Mouse (Mus musculus): Measurements from ENCODE around the gene Fam219a. TPM values are rescaled to one million over a fixed set of nuclear protein-coding genes. Genes with fewer than 3 reads are reported as not detected.
A peak's percentile ranks its signal among the peaks of the same experiment; 100 is the strongest.

Gene Fam219a
- total RNA-seq, 2 experiments from 2014 or later, result 0.45 TPM; not detected in 1

DNA sequence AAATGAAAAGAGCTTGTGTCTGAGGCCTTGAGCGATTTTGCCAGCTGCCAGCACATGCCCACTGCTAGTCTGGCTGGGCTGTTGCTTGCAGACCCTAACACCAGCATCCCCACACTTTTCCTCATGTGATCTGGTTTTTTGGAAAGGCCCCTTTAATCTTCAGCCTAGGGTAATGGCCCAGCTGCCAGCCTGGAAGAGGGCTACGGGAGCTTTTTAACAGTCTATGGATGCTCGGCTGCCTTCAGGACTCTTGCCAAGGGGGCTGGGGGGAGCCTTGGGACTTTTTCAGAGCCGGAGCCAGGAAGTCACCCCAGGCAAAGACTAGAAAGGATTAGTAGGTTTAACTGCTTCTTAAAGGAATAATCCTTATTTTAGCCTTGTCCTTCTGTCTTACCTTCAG is 56.0 kb downstream of the Fam219a start:
- no peak for ATAC-seq (replicated peaks; ENCODE audit: low FRiP score, poor library complexity, severe bottlenecking)

DNA sequence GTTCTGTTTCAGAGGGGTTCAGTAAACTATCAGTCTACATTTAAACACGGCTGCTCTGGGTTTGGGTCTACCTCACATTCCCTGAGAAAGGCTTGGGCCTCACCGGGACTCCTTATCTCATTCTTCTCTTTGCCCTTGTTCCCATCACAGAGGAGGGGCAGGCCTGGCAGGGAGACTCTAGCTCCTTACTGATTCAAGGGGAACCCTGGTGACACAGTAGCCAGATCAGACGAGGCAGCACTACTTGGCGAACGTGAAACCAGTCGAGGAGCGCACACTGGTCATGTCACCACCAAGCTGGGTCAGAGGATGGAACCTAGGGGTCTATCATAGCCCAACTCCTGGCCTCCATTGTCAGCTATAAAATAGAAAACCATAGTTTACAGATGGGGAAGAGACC is 61.3 kb downstream of the Fam219a start:
- ATAC-seq (replicated peaks; ENCODE audit: low FRiP score, poor library complexity, severe bottlenecking), result no peak

DNA sequence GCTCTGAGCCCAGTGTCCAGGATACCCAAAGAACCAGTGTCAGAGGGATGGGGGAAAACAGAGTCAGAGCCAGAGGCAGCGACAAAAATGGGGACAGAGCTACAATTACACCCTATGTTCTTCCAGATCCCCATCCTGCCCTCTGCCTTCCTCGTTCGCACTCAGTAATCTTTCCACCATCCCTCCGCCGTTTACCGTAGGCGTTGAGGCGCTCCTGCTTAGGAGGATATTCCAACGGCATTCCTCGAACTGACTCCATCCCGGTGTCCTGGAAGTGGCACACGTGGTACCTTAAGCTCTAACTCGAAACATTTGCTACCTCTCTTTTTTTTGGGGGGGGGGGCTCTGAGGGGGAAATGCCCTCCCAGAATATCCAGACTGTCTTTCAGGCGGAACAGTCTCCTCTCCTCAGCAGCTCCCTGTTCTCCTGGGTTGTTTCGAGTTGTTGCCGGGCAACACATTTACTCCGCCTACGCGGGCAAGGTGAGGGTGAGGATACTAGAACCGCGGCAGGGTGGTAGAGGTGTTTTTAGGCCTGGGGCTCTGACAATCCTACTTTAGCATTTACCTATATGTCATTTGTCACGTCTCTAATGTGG is 61.9 kb downstream of the Fam219a start:
- no peak for ATAC-seq (replicated peaks; ENCODE audit: low FRiP score, poor library complexity, severe bottlenecking)

DNA sequence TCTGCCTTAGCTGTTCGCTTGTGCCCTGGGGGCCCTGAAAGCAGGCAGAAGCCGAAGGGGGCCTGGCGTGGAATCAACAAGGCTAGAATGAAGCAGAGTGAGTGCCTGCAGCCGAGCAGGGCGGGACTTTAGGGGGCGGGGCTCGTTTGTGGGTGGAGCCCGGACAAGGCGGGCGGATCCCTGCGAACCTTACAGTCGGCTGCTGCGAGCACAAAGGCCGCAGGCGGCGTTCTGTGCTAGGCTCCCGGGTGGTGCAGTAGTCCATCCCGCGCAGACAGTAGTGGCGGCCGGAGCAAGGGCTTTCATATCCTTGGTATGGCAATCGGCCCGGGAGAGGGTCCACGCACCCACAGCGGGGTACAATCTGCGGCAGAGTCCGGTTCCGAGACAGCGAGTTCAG is 62.4 kb downstream of the Fam219a start:
- ATAC-seq (replicated peaks; ENCODE audit: low FRiP score, poor library complexity, severe bottlenecking), result peak; percentile 78

DNA sequence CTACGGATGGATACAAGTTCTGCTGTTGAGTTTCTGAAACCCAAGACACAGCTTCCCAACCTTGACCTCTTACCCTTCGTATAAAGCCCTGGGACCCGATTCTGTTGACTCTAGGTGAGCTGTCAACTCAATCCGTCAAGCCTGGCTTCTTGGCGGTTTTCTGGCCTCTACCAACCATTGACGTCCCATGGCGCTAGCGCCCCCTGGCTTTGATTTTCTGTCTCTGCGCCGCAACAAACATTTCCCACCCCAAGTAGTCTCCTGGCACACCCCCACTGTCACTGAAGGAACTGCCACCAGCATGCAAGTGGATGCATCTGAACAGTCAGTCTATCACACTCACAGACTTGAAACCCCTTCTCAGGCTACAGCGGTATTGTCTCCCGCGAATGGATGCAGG is 63.2 kb downstream of the Fam219a start:
- ATAC-seq (replicated peaks; ENCODE audit: low FRiP score, poor library complexity, severe bottlenecking), result no peak

DNA sequence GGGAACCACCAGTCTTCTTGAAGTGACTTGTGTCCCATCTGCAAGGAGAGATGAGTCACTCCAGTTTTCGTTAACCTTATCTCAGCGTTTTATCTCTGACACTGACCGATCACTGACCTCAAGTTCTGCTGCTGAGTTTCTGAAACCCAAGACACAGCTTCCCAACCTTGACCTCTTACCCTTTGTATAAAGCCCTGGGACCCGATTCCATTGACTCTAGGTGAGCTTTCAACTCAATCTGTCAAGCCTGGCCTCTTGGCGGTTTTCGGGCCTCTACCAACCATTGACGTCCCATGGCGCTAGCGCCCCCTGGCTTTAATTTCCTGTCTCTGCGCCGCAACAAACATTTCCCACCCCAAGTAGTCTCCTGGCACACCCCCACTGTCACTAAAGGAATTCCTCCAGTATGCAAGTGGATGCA is 64.2 kb downstream of the Fam219a start:
- ATAC-seq (replicated peaks; ENCODE audit: low FRiP score, poor library complexity, severe bottlenecking), result no peak

DNA sequence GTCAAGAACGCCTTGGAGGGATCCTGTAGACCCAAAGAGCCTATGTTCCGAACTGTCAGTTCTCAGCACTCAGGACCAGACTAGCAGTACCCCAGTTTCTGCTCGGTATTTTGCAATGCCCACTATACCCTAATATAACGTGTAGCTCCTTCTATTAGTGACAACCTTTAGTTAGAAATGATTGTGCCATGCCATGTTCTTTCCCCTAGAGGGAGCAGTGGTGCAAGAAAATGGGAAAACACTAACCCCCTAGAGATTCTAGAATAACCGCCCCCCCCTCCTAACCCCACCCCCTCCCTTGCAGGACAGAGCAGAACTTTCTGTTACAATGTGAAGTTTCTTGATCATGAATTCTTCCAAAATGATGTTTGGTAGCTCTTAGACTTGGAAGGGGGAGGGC is 65.0 kb downstream of the Fam219a start:
- no peak for ATAC-seq (replicated peaks; ENCODE audit: low FRiP score, poor library complexity, severe bottlenecking)

DNA sequence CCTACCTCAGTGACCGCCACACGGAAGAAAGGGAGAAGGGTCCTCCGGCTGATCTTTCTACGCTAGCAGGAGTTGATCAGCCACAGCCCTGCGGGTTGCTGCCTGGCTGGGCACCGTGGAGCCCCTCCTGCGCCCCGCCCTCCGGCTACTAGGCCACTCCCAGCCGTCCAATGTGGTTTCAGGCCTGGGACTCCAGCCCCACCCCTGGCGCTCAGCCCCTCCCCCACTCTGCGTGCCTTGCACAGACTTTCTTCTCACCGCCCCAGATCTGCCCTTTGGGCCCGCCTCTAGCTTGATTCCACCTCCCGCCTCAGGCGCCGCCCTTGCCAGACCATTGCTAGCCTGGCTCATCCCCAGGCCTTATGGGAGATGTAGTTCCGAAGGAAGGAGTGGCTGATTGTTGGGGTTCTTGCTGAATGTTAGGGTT is 66.3 kb downstream of the Fam219a start, which contains the start of gene AI464131:
Gene AI464131 (minus strand): TSS at position 91 of the 427 bp plus-strand sequence.
- ATAC-seq (replicated peaks; ENCODE audit: low FRiP score, poor library complexity, severe bottlenecking), result peak; percentile 74

DNA sequence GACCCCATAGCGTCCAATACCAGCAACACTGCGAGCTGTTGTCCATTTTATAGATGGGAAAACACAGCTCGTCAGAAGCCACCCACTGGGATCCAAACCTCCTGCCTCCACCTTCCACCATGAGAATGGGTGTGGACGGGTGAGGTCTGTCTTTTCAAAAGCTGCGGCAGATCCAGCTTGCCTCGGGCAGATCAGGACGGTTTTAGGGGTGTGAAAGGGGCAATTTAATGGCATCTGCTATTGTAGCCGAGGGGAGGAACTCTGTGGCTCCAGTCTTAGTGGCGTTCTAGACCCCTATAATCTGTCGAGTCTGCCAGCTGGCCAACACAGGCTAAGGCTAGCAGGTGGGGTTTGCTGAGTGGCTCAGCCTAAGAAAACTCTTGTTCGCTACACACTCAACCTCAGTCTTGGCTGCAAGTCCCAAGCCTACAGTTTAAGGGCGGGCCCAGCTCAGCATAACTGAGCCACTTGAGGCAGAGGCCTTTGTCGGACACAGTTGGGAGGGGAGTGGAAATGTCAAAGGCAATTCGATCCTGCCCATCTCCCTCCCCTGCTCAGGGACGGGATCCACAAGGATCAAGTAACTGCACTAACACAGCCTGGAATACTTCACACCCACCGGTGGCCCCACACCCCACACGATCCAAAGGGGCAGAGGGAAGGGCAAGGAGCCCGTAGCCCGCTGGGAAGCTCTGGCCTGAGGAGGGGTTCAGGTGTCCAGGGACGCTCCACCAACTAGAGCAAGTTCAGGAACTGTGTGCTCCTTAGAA is 67.0 kb downstream of the Fam219a start:
- ATAC-seq (replicated peaks; ENCODE audit: low FRiP score, poor library complexity, severe bottlenecking), result no peak

DNA sequence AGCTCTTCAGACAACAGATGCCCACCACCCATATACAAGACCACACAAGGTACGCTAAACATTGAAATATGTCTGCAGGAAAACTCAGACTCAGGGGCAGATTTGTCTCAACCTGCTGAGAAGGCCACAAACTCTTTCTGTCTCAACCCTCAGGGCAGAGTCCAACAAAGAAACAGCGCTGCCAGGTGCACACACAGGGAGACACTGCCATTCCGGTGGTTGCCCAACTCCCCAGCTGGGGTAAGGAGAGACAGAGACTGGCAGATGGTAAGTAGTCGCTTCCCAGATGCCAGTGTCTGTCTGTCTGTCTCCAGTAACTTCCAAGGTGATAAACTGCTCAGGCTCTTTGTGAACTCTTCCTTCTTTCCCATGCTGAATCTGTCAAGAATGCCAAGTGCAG is 68.6 kb downstream of the Fam219a start:
- ATAC-seq (replicated peaks; ENCODE audit: low FRiP score, poor library complexity, severe bottlenecking), result no peak

DNA sequence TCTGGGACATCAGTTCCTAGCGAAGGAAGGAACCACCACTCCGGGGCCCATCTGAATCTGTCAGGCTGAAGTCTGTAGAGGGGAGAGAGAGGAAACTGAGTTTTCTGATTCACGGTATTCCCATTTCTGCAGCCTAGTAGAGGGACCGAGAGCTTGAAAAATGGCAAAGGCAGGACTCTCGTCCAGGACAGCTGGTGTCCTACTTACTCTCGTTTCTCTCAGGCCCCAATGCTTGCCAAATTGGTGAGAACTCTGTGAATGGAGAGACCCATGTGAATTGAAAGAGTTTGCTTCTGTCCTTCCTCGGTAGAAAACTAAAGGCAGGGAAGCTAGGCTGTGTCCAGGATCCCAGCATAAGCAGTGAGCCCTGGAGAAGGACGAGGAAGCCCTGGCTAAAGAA is 69.7 kb downstream of the Fam219a start:
- no peak for ATAC-seq (replicated peaks; ENCODE audit: low FRiP score, poor library complexity, severe bottlenecking)

DNA sequence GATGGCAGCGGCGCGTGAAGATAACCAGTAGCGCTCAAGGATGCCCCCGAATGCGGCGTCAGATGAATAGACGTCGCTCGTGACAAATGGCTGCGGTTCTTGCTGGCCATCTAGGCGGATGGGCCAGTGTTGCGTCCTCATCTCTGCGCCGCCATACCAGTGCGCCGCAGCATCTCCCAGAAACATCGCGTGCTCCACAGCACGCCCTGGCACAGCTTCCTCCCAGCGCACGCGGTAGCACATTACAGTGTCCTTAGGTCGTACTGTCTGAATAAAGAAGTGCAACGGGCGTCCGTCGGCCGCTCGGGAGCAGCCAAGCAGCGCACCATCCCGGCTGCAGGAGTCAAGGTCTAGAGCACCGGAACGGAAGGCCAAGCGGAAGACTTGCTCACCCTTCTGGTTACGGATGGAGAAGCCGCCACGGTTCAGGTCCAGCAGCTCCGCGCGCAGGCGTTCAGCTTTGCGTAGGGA is 70.4 kb downstream of the Fam219a start:
- ATAC-seq (replicated peaks; ENCODE audit: low FRiP score, poor library complexity, severe bottlenecking), result no peak

DNA sequence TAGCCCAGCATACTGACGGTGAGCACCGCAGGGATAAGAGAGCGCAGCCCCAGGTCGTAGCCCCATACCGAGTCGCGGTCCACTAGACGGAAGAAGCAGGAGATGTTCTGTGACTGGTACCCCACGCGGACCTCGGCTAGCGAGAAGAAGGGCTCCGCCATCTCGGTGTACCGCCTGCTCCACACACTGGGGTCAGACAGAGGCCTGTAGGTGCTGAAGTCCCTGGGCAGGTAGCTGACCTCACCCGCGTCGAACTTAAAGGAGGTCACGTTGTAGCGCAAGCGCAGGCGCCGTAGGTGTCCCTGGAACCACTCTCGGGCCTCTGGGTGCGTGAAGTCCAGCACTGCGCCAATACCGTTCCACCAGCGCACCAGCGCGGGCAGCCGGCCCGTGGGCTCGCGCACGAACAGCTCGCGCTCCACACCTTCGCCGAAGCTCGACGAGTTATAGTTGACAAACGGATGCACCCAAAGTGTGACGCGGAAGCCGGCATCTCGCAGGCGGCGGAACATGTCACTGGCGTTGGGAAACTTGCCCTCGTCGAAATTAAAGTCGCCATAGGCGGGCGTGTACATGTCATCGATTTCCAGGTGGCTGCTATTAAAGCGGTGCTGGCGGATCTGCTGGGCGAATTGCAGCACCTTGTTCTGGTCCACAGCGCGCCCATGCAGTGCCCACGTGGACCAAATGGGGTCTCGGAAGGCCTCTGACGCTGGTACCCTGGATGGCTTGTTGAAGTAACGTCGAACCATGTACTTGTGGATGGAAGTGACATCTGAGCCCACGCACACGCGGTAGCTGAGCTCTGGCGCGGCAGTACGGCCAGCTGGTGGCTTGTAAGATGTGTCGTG is 71.1 kb downstream of the Fam219a start:
- no peak for ATAC-seq (replicated peaks; ENCODE audit: low FRiP score, poor library complexity, severe bottlenecking)

DNA sequence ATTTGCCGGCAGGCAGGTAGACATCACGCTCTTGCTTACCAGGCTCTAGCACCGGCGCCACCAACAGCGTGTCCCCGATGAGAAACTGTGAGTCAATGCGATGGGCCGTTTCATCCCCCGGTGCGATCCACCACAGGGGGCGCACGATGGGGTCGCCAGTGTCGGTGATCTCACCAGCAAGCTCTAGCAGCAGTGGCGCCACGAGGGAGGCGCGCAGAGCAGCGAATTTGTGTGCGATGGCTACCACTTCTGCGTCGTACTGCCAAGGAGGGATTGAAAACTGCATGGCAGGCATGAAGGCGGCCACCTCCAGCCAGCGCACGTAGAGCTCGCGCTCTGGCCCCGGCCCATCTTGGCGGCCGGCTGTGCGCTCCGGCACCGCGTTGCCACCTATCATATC is 71.8 kb downstream of the Fam219a start:
- ATAC-seq (replicated peaks; ENCODE audit: low FRiP score, poor library complexity, severe bottlenecking), result no peak

DNA sequence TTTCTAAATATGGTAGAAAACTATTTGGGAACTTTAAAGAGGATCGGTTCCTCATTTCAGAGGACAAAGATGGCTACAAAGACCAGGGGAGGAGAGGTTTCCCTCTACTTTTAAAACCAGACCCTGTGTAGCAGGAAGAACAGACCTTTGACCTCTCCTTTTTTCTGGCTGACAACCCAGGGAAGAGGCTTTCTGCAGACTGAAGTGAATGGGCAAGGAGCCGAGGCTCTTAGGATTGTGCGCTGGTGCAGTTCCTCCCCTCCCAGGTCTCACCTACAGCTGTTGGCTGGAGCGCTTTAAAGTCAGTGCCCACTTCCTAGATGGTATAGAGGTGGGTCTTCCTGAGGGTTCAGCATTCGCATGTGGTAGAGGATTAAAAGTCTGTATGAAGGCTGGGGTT is 72.3 kb downstream of the Fam219a start:
- no peak for ATAC-seq (replicated peaks; ENCODE audit: low FRiP score, poor library complexity, severe bottlenecking)

DNA sequence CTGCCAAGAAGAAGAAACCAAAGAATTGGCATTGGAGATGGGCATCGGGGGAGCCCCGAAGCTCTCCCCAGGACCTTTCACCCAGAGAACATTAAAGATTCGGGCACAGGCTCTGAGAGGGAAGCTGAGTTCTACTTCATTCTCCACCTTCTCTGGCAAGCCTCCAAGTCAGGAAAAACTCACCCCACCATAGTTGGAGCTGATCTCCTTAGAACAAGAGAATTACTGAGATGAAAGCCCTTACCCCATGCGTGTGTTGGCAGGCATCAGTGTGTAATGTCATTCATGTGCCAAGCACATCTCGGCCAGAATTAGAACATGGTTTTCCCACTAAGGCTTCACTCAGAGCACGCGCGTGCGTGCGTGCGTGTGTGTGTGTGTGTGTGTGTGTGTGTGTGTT is 73.5 kb downstream of the Fam219a start:
- no peak for ATAC-seq (replicated peaks; ENCODE audit: low FRiP score, poor library complexity, severe bottlenecking)

DNA sequence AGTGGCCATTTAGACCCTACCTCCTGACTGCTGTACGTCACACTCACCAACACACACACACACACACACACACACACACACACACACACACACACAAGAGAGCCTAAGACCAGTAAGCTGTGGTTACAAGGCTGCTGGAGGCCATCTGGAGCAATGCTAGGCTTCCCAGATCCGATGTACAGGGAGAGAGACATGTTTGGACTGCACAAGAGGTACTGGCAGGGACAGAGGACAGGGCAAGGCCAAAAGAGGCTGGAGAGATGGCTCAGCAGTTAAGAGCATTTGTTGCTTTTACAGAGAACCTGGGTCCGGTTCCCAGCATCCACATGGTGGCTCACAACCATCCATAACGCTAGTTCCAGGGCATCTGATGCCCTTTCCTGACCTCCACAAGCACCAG is 74.3 kb downstream of the Fam219a start:
- no peak for ATAC-seq (replicated peaks; ENCODE audit: low FRiP score, poor library complexity, severe bottlenecking)

DNA sequence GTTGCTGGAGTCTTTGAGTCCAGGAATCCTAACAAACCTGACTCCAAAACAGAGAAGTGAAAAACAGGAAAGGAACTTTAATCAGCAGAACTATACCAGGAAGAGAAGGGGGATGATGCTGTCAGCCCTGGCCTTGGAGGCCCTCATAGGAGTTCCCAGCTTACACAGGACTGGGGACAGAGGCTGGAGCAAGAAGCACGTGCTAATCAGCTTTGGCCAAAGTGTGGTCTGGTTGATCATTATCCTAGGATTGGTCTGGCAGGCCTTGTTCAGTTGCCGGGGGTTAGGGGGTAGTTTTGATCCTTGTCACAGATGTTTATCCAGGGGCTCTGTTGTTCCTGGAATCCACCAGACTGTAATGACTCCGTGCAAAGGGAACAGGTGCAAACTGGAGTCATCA is 75.0 kb downstream of the Fam219a start:
- no peak for ATAC-seq (replicated peaks; ENCODE audit: low FRiP score, poor library complexity, severe bottlenecking)

DNA sequence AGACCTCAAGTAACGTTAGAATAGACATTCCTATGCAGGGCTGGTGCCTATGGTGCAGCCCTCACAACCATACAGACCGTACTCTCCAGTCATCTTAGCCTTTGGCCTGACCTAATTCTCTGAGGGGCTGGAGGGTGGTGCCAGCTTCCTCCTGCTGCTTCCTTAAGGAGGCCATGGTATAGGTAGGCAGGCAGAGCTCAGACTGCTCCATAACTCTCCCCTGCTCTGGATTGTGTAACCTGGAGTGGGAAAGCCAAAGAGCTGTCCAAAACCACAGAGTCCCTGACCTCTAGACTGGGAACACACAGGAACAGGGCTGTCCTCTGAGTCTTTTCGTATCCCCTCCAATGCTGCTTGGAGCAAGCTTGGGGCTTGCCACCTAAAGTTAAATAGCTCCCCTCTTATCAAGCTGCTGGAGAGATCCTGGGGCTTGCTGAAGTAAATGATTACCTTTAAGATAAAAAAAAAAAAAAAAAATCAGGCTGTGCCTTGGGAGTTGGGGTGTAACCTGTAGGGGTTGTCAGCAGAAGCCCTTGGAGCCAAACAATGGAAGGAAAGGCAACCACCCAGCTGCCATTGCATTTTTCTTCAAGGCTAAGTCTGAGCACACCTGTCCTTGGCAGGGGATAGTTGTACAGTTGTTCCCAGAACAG is 75.7 kb downstream of the Fam219a start:
- ATAC-seq (replicated peaks; ENCODE audit: low FRiP score, poor library complexity, severe bottlenecking), result no peak

DNA sequence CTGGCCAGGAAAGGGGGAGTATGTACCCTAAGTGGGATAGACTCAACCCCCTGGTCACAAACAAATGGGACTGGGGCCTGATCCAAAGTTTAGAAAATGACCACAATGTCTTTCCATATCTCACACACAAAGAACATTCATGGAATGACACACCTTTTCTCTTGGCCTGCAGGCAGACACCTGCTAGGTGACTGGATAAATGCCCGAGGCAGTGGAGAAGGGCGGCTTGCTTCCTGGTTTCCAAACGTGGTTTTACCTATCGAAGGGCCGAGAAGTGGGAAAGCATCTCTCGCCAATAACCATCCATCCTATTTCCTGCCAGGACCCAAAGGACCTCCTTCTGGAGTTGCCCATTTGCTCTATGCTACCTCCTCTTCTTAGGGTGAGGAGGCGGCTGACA is 76.4 kb downstream of the Fam219a start:
- no peak for ATAC-seq (replicated peaks; ENCODE audit: low FRiP score, poor library complexity, severe bottlenecking)

All from erythroid progenitor cell, adult 5-6 weeks (primary cell).